Mouse (Mus musculus) lung, postnatal 0 days (tissue): ENCODE data around the gene Btbd11.

Experiments used
- CTCF ChIP-seq: IDR thresholded peaks from 2 replicates; pipeline ENCODE4 v1.5.1; 2016; ENCODE audit warnings: antibody characterized with exemption, mild to moderate bottlenecking
- EP300 ChIP-seq: IDR thresholded peaks from 2 replicates; pipeline ENCODE4 v1.6.1; 2016; ENCODE audit warnings: antibody characterized with exemption, mild to moderate bottlenecking, control low read depth

- TF ChIP-seq CTCF = no peak
- TF ChIP-seq EP300 = no peak
Observed at GRCm38 (mm10) chr10:85469341-85469740, 82.7 kb downstream of the Btbd11 start.
